Mouse (Mus musculus) adrenal gland, adult 2 months (tissue): ENCODE data around the gene Ints14. TPM values are rescaled to one million over a fixed set of nuclear protein-coding genes. Genes with fewer than 3 reads are reported as not detected.

Experiments
- DNase-seq: peaks from one replicate; pipeline ENCODE4 v3.0.0; 2021
- long read RNA-seq: library from polyadenylated mRNA; stranded (forward); transcript quantifications from one replicate; pipeline ENCODE4 v2.0.0, GENCODE M21; 2021
- polyA plus RNA-seq: library from polyadenylated mRNA; depleted of rRNA; stranded (reverse); fragments of >200 nt; gene quantifications from 2 replicates; pipeline ENCODE4 v1.2.3, GENCODE M21; 2012; rRNA removed
- total RNA-seq, 2 experiments: library from RNA; stranded (reverse); gene quantifications; 2 replicates each; pipeline ENCODE4 v1.2.3; 2021

Ints14 gene
- 10 to 100 TPM; 25.5 to 27.6 TPM for total RNA-seq
- polyA plus RNA-seq, result 7.5 and 9.9 TPM in 2 replicates
- long read RNA-seq, transcript Ints14-202 (13 exons, 2,820 nt), result major isoform, 13 of 20 reads
- long read RNA-seq, partial matches to known transcripts, result 5 of 20 reads
- long read RNA-seq, other reads (novel, unspliced or antisense), result 2 of 20 reads

GRCm38 (mm10) chr9:64960117-64960977 lies at the start of gene Ints14:
Gene Ints14, plus strand, starts transcription at chr9:64960905.
- peak; percentile 96 for DNase-seq

GRCm38 (mm10) chr9:64913406-64913805 lies 47.3 kb upstream of the Ints14 start:
- no peak for DNase-seq

GRCm38 (mm10) chr9:64913973-64914372 lies 46.7 kb upstream of the Ints14 start:
- DNase-seq, result no peak

GRCm38 (mm10) chr9:64914629-64915028 lies 46.1 kb upstream of the Ints14 start:
- no peak for DNase-seq

GRCm38 (mm10) chr9:64918560-64918959 lies 42.1 kb upstream of the Ints14 start:
- no peak for DNase-seq

GRCm38 (mm10) chr9:64925771-64926170 lies 34.9 kb upstream of the Ints14 start:
- no peak for DNase-seq

- DNase-seq, result peak; percentile 70
These were observed 34.3 kb upstream of the Ints14 start for GRCm38 (mm10) chr9:64926201-64926991.

GRCm38 (mm10) chr9:64930256-64930655 lies 30.4 kb upstream of the Ints14 start:
- no peak for DNase-seq

- DNase-seq, result no peak
These were observed 28.7 kb upstream of the Ints14 start for GRCm38 (mm10) chr9:64931751-64932610.

- DNase-seq, result peak; percentile 86
These were observed 26.5 kb upstream of the Ints14 start for GRCm38 (mm10) chr9:64934015-64934754.

GRCm38 (mm10) chr9:64936508-64936907 lies 24.2 kb upstream of the Ints14 start:
- peak; percentile 65 for DNase-seq

GRCm38 (mm10) chr9:64937491-64937890 lies 23.2 kb upstream of the Ints14 start:
- no peak for DNase-seq

GRCm38 (mm10) chr9:64938535-64938934 lies 22.2 kb upstream of the Ints14 start:
- no peak for DNase-seq

- DNase-seq, result no peak
These were observed 21.4 kb upstream of the Ints14 start for GRCm38 (mm10) chr9:64939281-64939680.

GRCm38 (mm10) chr9:64939790-64940189 lies 20.9 kb upstream of the Ints14 start:
- no peak for DNase-seq

GRCm38 (mm10) chr9:64940731-64941346 lies 19.9 kb upstream of the Ints14 start:
- DNase-seq, result no peak

GRCm38 (mm10) chr9:64941650-64942049 lies 19.1 kb upstream of the Ints14 start:
- no peak for DNase-seq

- no peak for DNase-seq
These were observed 16.7 kb upstream of the Ints14 start for GRCm38 (mm10) chr9:64943997-64944396.

GRCm38 (mm10) chr9:64947483-64948095 lies 13.1 kb upstream of the Ints14 start:
- DNase-seq, result no peak

GRCm38 (mm10) chr9:64951161-64951657 lies 9.5 kb upstream of the Ints14 start, which contains the start of gene Slc24a1:
Gene Slc24a1, minus strand, starts transcription at chr9:64951607.
- no peak for DNase-seq
